Mouse (Mus musculus): Measurements from ENCODE around the gene Klhdc9. TPM values are rescaled to one million over a fixed set of nuclear protein-coding genes. Genes with fewer than 3 reads are reported as not detected.

Klhdc9 gene
- polyA plus RNA-seq, 1 experiment from 2014 or later: 0.28 TPM

- H3K4me3 ChIP-seq (ENCODE audit: low read depth, low read length): no peak overlapping the region
- H3K4me1 ChIP-seq (ENCODE audit: control insufficient read depth, low read depth, low read length): no peaks in the 10 kb centered on the region; the same call in 1 of the 2 replicates
- H3K27ac ChIP-seq (ENCODE audit: low read length): no peak overlapping the region
- no peak for ATAC-seq (ENCODE audit: low read depth)
- no peak overlapping the region for H3K4me2 ChIP-seq (ENCODE audit: low read depth, low read length)
- no peaks in the 10 kb centered on the region for H3K9me3 ChIP-seq (replicated peaks; ENCODE audit: control insufficient read depth, low read length)
- no peak overlapping the region for H3K9ac ChIP-seq (ENCODE audit: low read depth, low read length)
- WGBS (ENCODE audit: insufficient replicate concordance): 58% methylated on average over 9 of the region's 9 CpGs
- H3K36me3 ChIP-seq (ENCODE audit: control insufficient read depth, insufficient read depth): no peaks in the 10 kb centered on the region
- peaks cover 11% of the 10 kb centered on the region for H3K27me3 ChIP-seq (ENCODE audit: control insufficient read depth, insufficient read depth, low read depth, low read length)
These were observed 23.8 kb upstream of the Klhdc9 start for GRCm38 (mm10) chr1:171384361-171384760.

- Histone ChIP-seq H3K9ac (ENCODE audit: low read depth, low read length) (no peak overlapping the region), H3K4me1 (ENCODE audit: control insufficient read depth, low read depth, low read length) (no peaks in the 10 kb centered on the region; the same call in 1 of the 2 replicates), H3K9me3 (replicated peaks; ENCODE audit: control insufficient read depth, low read length) (no peaks in the 10 kb centered on the region), H3K27ac (ENCODE audit: low read length) (no peak overlapping the region), H3K4me2 (ENCODE audit: low read depth, low read length) (no peak overlapping the region), H3K36me3 (ENCODE audit: control insufficient read depth, insufficient read depth) (no peaks in the 10 kb centered on the region), H3K4me3 (ENCODE audit: low read depth, low read length) (no peak overlapping the region), H3K27me3 (ENCODE audit: control insufficient read depth, insufficient read depth, low read depth, low read length) (peaks cover 13% of the 10 kb centered on the region)
- WGBS (ENCODE audit: insufficient replicate concordance): 55% methylated on average over 11 of the region's 11 CpGs
- ATAC-seq (ENCODE audit: low read depth): no peak
These were observed 21.6 kb upstream of the Klhdc9 start for GRCm38 (mm10) chr1:171382096-171382620.

- H3K4me3 ChIP-seq (ENCODE audit: low read depth, low read length): peak overlapping the region; percentile 7; the same call in 1 of the 2 replicates
- no peaks in the 10 kb centered on the region for H3K9me3 ChIP-seq (replicated peaks; ENCODE audit: control insufficient read depth, low read length)
- no peak overlapping the region for H3K9ac ChIP-seq (ENCODE audit: low read depth, low read length)
- H3K36me3 ChIP-seq (ENCODE audit: control insufficient read depth, insufficient read depth): no peaks in the 10 kb centered on the region
- H3K4me1 ChIP-seq (ENCODE audit: control insufficient read depth, low read depth, low read length): no peaks in the 10 kb centered on the region; the same call in 1 of the 2 replicates
- peaks cover 13% of the 10 kb centered on the region for H3K27me3 ChIP-seq (ENCODE audit: control insufficient read depth, insufficient read depth, low read depth, low read length)
- no peak overlapping the region for H3K27ac ChIP-seq (ENCODE audit: low read length)
- WGBS (ENCODE audit: insufficient replicate concordance): 6% methylated on average over 31 of the region's 31 CpGs
- peak overlapping the region; percentile 33; the same call in 1 of the 2 replicates for H3K4me2 ChIP-seq (ENCODE audit: low read depth, low read length)
- peak; percentile 58 for ATAC-seq (ENCODE audit: low read depth)
These were observed 19.5 kb upstream of the Klhdc9 start for GRCm38 (mm10) chr1:171379935-171380599.

- Histone ChIP-seq H3K9me3 (replicated peaks; ENCODE audit: control insufficient read depth, low read length) (no peaks in the 10 kb centered on the region), H3K4me3 (ENCODE audit: low read depth, low read length) (no peak overlapping the region), H3K4me2 (ENCODE audit: low read depth, low read length) (no peak overlapping the region), H3K27me3 (ENCODE audit: control insufficient read depth, insufficient read depth, low read depth, low read length) (peaks cover 13% of the 10 kb centered on the region), H3K36me3 (ENCODE audit: control insufficient read depth, insufficient read depth) (no peaks in the 10 kb centered on the region), H3K9ac (ENCODE audit: low read depth, low read length) (no peak overlapping the region), H3K27ac (ENCODE audit: low read length) (no peak overlapping the region), H3K4me1 (ENCODE audit: control insufficient read depth, low read depth, low read length) (no peaks in the 10 kb centered on the region; the same call in 1 of the 2 replicates)
- no peak for ATAC-seq (ENCODE audit: low read depth)
- WGBS (ENCODE audit: insufficient replicate concordance): 59% methylated on average over 6 of the region's 6 CpGs
These were observed 17.7 kb upstream of the Klhdc9 start for GRCm38 (mm10) chr1:171378298-171378697.

- Histone ChIP-seq H3K27ac (ENCODE audit: low read length) (no peak overlapping the region), H3K4me1 (ENCODE audit: control insufficient read depth, low read depth, low read length) (no peaks in the 10 kb centered on the region; the same call in 1 of the 2 replicates), H3K36me3 (ENCODE audit: control insufficient read depth, insufficient read depth) (no peaks in the 10 kb centered on the region), H3K9ac (ENCODE audit: low read depth, low read length) (no peak overlapping the region), H3K4me2 (ENCODE audit: low read depth, low read length) (no peak overlapping the region), H3K9me3 (replicated peaks; ENCODE audit: control insufficient read depth, low read length) (no peaks in the 10 kb centered on the region), H3K27me3 (ENCODE audit: control insufficient read depth, insufficient read depth, low read depth, low read length) (peaks cover 12% of the 10 kb centered on the region), H3K4me3 (ENCODE audit: low read depth, low read length) (no peak overlapping the region)
- 37% methylated on average over 9 of the region's 9 CpGs for WGBS (ENCODE audit: insufficient replicate concordance)
- ATAC-seq (ENCODE audit: low read depth): no peak
These were observed 15.1 kb upstream of the Klhdc9 start for GRCm38 (mm10) chr1:171375646-171376097.

- H3K4me2 ChIP-seq (ENCODE audit: low read depth, low read length): no peak overlapping the region
These were observed 13.3 kb upstream of the Klhdc9 start for GRCm38 (mm10) chr1:171373946-171374345.

GRCm38 (mm10) chr1:171372880-171373279 lies 12.3 kb upstream of the Klhdc9 start:
- Histone ChIP-seq H3K4me1 (ENCODE audit: control insufficient read depth, low read depth, low read length) (no peaks in the 10 kb centered on the region; the same call in 1 of the 2 replicates), H3K27me3 (ENCODE audit: control insufficient read depth, insufficient read depth, low read depth, low read length) (peaks cover 2% of the 10 kb centered on the region), H3K27ac (ENCODE audit: low read length) (no peak overlapping the region), H3K4me2 (ENCODE audit: low read depth, low read length) (no peak overlapping the region), H3K9me3 (replicated peaks; ENCODE audit: control insufficient read depth, low read length) (no peaks in the 10 kb centered on the region), H3K36me3 (ENCODE audit: control insufficient read depth, insufficient read depth) (no peaks in the 10 kb centered on the region), H3K4me3 (ENCODE audit: low read depth, low read length) (no peak overlapping the region), H3K9ac (ENCODE audit: low read depth, low read length) (no peak overlapping the region)
- no peak for ATAC-seq (ENCODE audit: low read depth)
- 64% methylated on average over 3 of the region's 3 CpGs for WGBS (ENCODE audit: insufficient replicate concordance)

More at GRCm38 (mm10) chr1:171373946-171374345, 13.3 kb upstream of the Klhdc9 start:
- no peaks in the 10 kb centered on the region for H3K9me3 ChIP-seq (replicated peaks; ENCODE audit: control insufficient read depth, low read length)
- H3K27me3 ChIP-seq (ENCODE audit: control insufficient read depth, insufficient read depth, low read depth, low read length): peaks cover 2% of the 10 kb centered on the region
- no peaks in the 10 kb centered on the region; the same call in 1 of the 2 replicates for H3K4me1 ChIP-seq (ENCODE audit: control insufficient read depth, low read depth, low read length)
- ATAC-seq (ENCODE audit: low read depth): no peak
- 5% methylated on average over 4 of the region's 4 CpGs for WGBS (ENCODE audit: insufficient replicate concordance)
- H3K36me3 ChIP-seq (ENCODE audit: control insufficient read depth, insufficient read depth): no peaks in the 10 kb centered on the region
- no peak overlapping the region for H3K9ac ChIP-seq (ENCODE audit: low read depth, low read length)
- H3K27ac ChIP-seq (ENCODE audit: low read length): no peak overlapping the region
- no peak overlapping the region for H3K4me3 ChIP-seq (ENCODE audit: low read depth, low read length)

GRCm38 (mm10) chr1:171369845-171370556 lies 9.4 kb upstream of the Klhdc9 start, which contains the start of gene Nectin4:
Nectin4 (plus strand) TSS chr1:171370099.
- Histone ChIP-seq H3K4me3 (ENCODE audit: low read depth, low read length) (no peak within 1 kb of the TSS), H3K27ac (ENCODE audit: low read length) (no peak within 1 kb of the TSS), H3K9ac (ENCODE audit: low read depth, low read length) (no peak within 1 kb of the TSS), H3K4me1 (ENCODE audit: control insufficient read depth, low read depth, low read length) (no peaks in the 10 kb centered on the region), H3K36me3 (ENCODE audit: control insufficient read depth, insufficient read depth) (no peaks in the 10 kb centered on the region), H3K4me2 (ENCODE audit: low read depth, low read length) (no peak within 1 kb of the TSS), H3K27me3 (ENCODE audit: control insufficient read depth, insufficient read depth, low read depth, low read length) (peaks cover 2% of the 10 kb centered on the region), H3K9me3 (replicated peaks; ENCODE audit: control insufficient read depth, low read length) (no peaks in the 10 kb centered on the region)
- 36% methylated on average over 20 of the region's 20 CpGs for WGBS (ENCODE audit: insufficient replicate concordance)
- no peak for ATAC-seq (ENCODE audit: low read depth)
